Mouse (Mus musculus) mammary gland, adult 2 months (tissue): Measurements from ENCODE around the gene Gabrb1. TPM values are rescaled to one million over a fixed set of nuclear protein-coding genes. Genes with fewer than 3 reads are reported as not detected.

Experiments used
- polyA plus RNA-seq: library from polyadenylated mRNA; depleted of rRNA; stranded (reverse); fragments of >200 nt; gene quantifications from 2 replicates; pipeline ENCODE4 v1.2.3, GENCODE M21; 2012; ENCODE audit warnings: low replicate concordance; rRNA removed

The Gabrb1 gene
- not detected in 2 replicates for polyA plus RNA-seq

GRCm38 (mm10) chr5:71657482-71658114, at the start of gene Gabrb1:
Gabrb1 (plus strand) TSS chr5:71658113.

GRCm38 (mm10) chr5:71658115-71658497, 193 bp downstream of the Gabrb1 start, which contains the start of gene Gabra4:
Gabra4 (minus strand) TSS chr5:71658308.

GRCm38 (mm10) chr5:72167594-72168284, 509.8 kb downstream of the Gabrb1 start, which contains the start of gene Commd8:
Commd8 (minus strand) TSS chr5:72168189.

Other genes starting within 250 kb of the Gabrb1 start
- gene Cox7b2, start 109.9 kb upstream of the Gabrb1 start, polyA plus RNA-seq = not detected in 2 replicates
- gene Gabra4, start 195 bp downstream of the Gabrb1 start, polyA plus RNA-seq = not detected in 2 replicates